Mouse (Mus musculus) thymus, postnatal 4 days (tissue): ENCODE data around the gene Hdac11.
"Not testable (repeated sequence)": the region's sequence is repeated elsewhere in the genome, so short reads cannot be mapped to it uniquely, and the experiment has no call there.

ENCODE experiments used
- DNase-seq: peaks from one replicate; pipeline ENCODE4 v3.0.0; 2021

Hdac11 gene

DNA sequence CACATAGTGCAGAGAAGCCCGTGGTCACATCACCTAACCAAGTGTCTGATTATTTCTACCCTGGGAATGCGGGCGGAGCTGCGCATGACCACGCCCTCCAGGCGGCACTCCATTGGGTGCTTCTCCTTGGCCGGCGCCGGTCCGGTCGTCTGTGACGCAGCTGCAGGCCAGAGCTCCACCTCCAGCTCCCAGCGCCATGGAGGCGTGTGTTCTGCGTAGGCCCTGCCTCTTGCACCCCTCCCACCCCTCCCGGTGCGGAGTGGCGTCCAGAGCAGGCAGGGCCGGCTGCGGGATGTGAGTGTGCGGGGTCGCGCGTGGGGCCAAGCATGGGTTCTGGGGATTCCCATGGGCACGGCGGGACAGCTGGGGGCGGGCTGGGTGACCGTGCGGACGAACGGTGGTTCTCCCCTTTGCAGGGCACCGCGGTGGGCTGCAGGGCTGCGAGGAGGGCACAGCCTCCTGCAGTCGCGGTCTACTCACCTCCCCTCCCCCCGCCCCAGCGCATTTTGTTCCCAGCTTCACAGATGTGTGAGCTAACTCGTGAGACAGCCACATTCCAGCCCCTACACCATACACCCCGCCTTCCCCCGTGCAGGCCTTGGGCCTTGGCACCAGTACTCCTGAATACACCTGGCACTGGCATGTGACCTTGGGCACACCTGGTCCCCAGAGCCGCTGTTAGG is at the start of gene Hdac11:
TSS of gene Hdac11 (plus strand) at position 112 of the 683 bp plus-strand sequence.
- peak; percentile 67 for DNase-seq

GRCm38 (mm10) chr6:91108301-91108916 is 48.1 kb upstream of the Hdac11 start:
- DNase-seq = no peak

DNA sequence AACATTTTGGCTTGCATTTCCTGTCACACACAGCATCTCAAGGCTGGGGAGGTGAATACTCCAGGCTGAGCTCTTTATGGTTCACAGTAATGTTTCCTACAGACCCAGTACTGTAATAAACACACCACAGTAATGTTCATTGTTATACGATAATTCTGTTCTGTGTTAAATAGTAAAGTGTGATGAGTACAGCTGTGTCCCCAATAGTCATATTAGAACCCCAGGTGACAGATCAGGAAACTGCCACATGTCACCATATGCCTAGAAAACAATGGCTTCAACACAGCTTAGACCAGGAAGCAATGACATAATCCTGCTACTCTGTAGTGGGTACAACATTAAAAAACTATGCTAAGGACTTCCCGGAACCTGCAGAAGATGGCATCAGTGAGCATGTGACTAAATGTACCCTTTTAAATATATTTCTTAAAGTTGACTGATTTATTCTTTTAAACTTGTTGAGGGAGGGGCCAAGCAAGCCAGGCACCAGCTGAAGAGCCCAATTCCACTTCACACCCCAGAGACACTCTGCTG is 47.5 kb upstream of the Hdac11 start:
- peak; percentile 35 for DNase-seq

DNA sequence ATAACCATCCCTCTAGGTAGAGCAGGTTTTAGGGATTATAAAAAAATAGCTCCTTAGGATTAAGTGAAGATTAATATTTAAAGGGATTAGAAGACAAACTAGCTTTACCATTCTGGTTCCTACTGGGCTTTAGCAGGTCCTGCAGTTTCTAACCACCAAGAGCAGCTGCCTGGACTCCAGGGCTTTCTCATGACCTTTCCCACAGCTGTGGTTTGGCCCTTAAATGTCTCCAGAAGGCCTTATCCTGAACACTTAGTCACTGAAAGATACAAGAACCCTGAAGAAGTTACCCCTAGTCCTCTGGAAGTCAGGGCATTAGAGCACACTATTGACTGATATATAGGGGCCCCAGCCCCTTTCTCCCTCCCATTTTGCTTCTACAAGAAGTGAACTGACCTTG is 47.0 kb upstream of the Hdac11 start:
- DNase-seq = no peak

DNA sequence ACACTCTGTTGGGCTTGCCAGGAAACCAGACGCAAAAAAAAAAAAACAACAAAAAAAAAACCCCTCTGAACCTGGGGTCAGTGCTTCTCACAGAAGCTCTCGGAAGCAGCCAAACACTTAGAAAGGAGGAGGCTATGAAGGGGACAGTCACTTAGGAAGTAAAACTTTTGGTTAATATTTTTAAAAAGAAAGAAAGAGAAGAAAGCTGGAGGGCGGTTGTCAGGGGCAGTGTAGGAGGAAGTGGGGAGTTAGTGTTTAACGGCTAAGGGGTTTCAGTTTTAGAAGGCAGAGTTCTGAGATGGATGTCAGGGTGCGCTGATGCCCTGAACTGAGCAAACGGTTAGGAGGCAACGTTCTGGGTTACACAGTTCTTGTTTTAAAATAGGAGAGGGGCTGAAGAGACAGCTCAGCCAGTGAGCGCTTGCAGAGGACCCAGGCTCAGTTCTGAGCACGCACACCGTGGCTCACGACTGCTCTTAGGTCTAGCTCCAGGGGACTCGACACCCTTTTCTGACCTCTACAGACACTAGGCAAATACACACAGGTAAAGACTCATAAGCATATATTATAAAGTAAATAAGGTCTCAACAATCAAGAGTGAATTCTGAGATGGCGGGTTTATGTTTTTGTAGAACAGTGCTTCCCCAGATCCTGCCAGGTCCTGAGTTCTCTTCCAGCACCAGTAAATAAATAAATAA is 46.0 kb upstream of the Hdac11 start:
- peak; percentile 54 for DNase-seq

DNA sequence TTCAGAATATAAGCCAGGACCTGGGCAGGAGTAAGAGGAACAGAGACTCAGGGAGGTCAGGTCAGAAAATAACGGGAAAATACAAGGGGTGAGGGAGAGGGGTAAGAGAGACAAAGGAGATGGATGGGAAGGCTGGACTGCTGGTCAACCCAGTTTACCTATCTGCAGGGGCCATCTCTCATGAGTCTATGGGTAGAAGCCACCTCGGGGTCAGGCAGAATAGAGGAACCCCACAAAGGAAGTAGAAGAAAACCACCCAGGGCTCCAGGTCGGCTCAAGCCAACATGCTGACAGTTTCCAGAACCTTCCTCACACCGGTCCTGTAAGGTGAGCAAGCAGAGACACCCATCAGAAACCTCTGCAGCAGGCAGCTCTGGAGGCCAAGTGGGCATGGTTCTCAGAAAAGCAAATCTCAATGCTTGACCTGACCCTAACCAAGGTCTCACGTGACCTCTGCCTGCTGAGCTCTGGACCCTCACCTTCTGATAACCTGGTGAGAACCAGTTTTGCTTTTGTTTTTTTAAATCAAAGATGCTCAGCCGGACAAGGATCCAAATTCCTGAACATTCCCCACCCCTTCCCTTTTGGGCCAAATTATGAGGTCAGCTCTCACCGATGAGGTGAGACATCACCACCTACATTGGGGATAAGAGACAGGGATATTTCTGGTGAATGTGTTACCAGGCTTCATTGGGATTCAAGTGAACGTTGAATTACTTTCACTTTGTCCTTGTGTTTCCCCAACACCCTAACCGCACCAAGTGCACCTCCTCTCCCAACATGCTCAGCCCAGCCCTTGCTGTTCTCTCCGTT is 45.1 kb upstream of the Hdac11 start:
- DNase-seq = peak; percentile 40

GRCm38 (mm10) chr6:91111954-91112252 is 44.6 kb upstream of the Hdac11 start:
- DNase-seq = peak; percentile 37

DNA sequence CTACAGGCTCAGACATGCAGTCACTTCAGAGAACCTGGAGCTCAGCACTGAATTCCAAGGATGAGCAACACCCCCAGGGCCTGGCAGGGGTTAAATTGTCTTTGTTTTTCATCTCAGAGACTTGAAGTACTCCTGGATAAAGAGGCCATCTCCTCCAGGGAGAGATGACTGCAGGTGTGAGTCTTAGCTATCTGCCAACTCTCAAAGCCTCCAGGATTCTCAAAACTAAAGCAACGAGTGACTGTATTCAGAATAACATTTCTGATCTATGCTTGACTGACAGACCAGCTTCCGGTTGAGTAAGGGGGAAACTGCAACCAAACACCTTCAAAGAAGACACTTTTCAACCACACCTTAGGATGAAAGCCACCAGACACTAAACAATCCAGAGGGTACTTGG is 41.7 kb upstream of the Hdac11 start:
- DNase-seq = peak; percentile 29

DNA sequence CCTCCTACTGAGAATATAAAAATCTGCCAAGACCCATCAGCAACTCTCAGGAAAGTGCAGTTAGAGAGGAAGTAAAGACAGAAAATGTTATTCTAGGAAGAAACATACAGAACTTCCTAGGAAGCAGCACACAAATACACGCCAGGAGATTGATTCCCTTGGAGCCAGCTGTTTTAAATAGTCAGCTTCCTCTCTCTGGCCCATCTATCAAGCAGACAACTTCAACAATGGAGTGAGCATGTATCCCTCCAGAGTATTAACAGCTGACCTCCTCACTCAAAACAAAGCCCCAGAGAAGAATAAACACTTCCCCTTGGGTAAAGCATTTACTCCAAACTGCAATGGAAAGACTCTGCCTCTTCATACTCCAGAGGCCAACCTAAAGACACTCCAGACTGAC is 41.3 kb upstream of the Hdac11 start:
- no peak for DNase-seq

GRCm38 (mm10) chr6:91115863-91116243 is 40.6 kb upstream of the Hdac11 start:
- DNase-seq = no peak

GRCm38 (mm10) chr6:91116244-91117145 is 40.0 kb upstream of the Hdac11 start, which contains the start of gene Nup210:
TSS of gene Nup210 (minus strand) at chr6:91116829.
- DNase-seq = peak; percentile 99

DNA sequence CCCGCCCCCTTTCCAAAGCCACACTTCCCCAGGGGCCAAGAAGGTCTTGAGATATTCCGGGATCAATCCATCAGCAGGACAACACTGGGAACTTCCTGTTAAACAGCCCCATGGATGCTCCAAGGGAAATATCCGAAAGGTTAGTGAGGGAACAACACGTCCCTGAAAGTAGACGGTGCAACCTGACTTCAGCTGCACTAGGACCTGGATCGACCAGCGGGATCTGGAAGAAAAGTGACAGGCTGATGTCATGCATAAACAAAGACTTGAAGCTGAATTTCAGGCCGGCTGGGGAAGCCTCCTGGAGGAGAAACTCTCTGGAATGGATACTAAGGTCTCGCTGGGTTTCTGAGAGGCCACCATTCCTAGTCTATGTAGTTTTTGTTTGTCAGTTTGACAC is 39.3 kb upstream of the Hdac11 start:
- DNase-seq = peak; percentile 34

GRCm38 (mm10) chr6:91118526-91118925 is 37.9 kb upstream of the Hdac11 start:
- DNase-seq = no peak

DNA sequence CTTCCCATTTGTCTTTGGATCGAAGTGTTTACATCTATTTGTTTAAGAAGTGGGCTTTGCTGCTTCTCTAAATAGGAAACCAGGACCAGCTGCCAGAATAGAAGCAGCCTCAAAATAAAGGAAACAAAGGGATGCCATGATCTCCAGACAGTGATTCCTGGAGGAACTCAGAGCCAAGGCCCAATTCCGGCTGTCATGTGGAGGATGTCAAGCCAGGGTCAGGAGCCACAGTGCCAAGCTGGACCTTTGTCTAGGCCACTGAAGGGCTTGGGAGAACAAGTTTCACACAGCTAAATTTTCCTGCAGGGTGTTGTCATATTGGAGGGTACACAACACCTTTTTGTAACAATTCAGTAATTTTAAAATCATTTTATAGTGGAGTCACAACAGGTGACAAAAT is 36.3 kb upstream of the Hdac11 start:
- DNase-seq = no peak

GRCm38 (mm10) chr6:91121089-91121488 is 35.4 kb upstream of the Hdac11 start:
- DNase-seq = not testable (repeated sequence)

DNA sequence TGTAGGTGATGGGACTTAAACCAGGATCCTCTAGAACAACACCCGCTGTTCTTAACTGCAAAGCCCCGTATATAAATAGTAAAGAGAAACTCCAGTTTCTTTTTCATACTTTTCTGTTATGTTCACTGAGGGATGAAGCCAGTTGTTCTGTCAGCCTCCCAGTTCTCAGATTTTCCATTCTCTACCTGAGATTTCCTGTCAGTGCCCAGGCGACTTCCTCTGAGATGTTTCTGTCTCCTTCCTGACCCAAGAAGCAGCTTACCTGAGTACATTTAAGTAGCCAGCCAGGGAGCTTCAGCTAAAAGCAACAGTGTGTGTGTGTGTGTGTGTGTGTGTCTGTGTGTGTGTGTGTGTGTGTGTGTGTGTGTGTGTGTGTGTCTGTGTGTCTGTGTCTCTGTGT is 33.0 kb upstream of the Hdac11 start:
- DNase-seq = no peak

GRCm38 (mm10) chr6:91124286-91125227 is 31.9 kb upstream of the Hdac11 start:
- no peak for DNase-seq

DNA sequence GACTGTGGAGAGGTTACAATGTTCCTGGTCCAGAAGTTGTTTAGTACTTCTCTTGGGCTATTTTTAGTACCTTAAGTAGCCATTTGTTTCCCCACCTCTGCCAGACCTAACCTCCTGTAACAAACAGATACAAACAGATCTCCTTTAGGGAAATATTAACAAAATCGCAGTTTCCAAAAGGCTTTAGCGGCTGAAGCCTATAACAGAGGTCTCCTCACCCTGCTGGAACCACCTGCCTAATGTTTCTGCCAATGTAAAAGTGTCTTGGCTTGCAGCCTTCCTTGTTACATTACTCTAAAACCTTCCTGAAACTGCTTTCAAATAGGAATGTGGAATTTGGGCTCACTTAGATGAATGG is 31.3 kb upstream of the Hdac11 start:
- DNase-seq = no peak

- peak; percentile 63 for DNase-seq
These were observed 27.5 kb upstream of the Hdac11 start for GRCm38 (mm10) chr6:91128996-91129395.

- no peak for DNase-seq
These were observed 25.6 kb upstream of the Hdac11 start for GRCm38 (mm10) chr6:91130856-91131255.
